Mouse (Mus musculus) neural tube, embryonic 15.5 days (tissue): ENCODE results near the gene Lrig3. TPM values are rescaled to one million over a fixed set of nuclear protein-coding genes. Genes with fewer than 3 reads are reported as not detected.

Experiments
- ATAC-seq: fragments of 200-750 bp; cut with Nextera tagmentation; 2 replicates; pipeline ENCODE4 v1.8.0; 2017; ENCODE audit warnings: mild to moderate bottlenecking, moderate TSS enrichment, moderate library complexity; ENCODE audit not compliant: low FRiP score
- H3K27ac ChIP-seq: fragments of 300-500 bp; sonication (generic); replicated peaks from 2 replicates; pipeline ENCODE4 v1.5.1; 2015; ENCODE audit warnings: mild to moderate bottlenecking, inconsistent platforms
- H3K27me3 ChIP-seq: fragments of 300-500 bp; sonication (generic); replicated peaks from 2 replicates; pipeline ENCODE4 v1.6.1; 2015; ENCODE audit warnings: inconsistent platforms
- H3K36me3 ChIP-seq: fragments of 300-500 bp; sonication (generic); 2 replicates; pipeline ENCODE4 v1.6.1; 2015; ENCODE audit warnings: inconsistent platforms
- H3K4me1 ChIP-seq: fragments of 300-500 bp; sonication (generic); 2 replicates; pipeline ENCODE4 v1.6.1; 2015; ENCODE audit warnings: inconsistent platforms
- H3K4me2 ChIP-seq: fragments of 300-500 bp; sonication (generic); 2 replicates; pipeline ENCODE4 v1.6.1; 2015; ENCODE audit warnings: inconsistent platforms, mild to moderate bottlenecking, moderate library complexity
- H3K4me3 ChIP-seq: fragments of 300-500 bp; sonication (generic); replicated peaks from 2 replicates; pipeline ENCODE4 v1.5.1; 2015; ENCODE audit warnings: mild to moderate bottlenecking, inconsistent platforms
- H3K9ac ChIP-seq: fragments of 300-500 bp; sonication (generic); replicated peaks from 2 replicates; pipeline ENCODE4 v1.6.1; 2015; ENCODE audit warnings: mild to moderate bottlenecking, inconsistent platforms
- H3K9me3 ChIP-seq: fragments of 300-500 bp; sonication (generic); replicated peaks from 2 replicates; pipeline ENCODE4 v1.6.1; 2016; ENCODE audit warnings: inconsistent platforms
- WGBS: fragments of 180-500 bp; shearing (Covaris S2); methylation state at CpG from one replicate; pipeline ENCODE4 v1.1.7; 2015; ENCODE audit warnings: mixed read lengths; 5-methylcytosine and 5-hydroxymethylcytosine counted together
- polyA plus RNA-seq: library from polyadenylated mRNA; unstranded; fragments of >200 nt; fragmentation: Nextera tagmentation; extraction: Ambion mirVana; gene quantifications from 2 replicates; pipeline ENCODE4 v1.2.1, GENCODE M21; 2015

Lrig3 gene
- polyA plus RNA-seq, 1 experiment from 2014 or later = 3.2 TPM

- Histone ChIP-seq H3K27me3 (no peaks in the 10 kb centered on the region), H3K4me3 (no peak overlapping the region), H3K36me3 (no peaks in the 10 kb centered on the region), H3K9ac (no peak overlapping the region), H3K27ac (no peak overlapping the region), H3K9me3 (no peaks in the 10 kb centered on the region), H3K4me1 (no peaks in the 10 kb centered on the region), H3K4me2 (no peak overlapping the region)
- no peak for ATAC-seq
- WGBS = 85% methylated on average over 11 of the region's 11 CpGs
Measured at GRCm38 (mm10) chr10:125940316-125941059, 25.5 kb upstream of the Lrig3 start.

- no peaks in the 10 kb centered on the region for H3K36me3 ChIP-seq
- ATAC-seq = no peak
- H3K27ac ChIP-seq = no peak overlapping the region
- no peak overlapping the region for H3K4me3 ChIP-seq
- H3K9ac ChIP-seq = no peak overlapping the region
- no peaks in the 10 kb centered on the region for H3K9me3 ChIP-seq
- no peaks in the 10 kb centered on the region for H3K27me3 ChIP-seq
- no peak overlapping the region for H3K4me2 ChIP-seq
- 51% methylated on average over 5 of the region's 5 CpGs for WGBS
- H3K4me1 ChIP-seq = no peaks in the 10 kb centered on the region
Measured at GRCm38 (mm10) chr10:125943098-125943497, 22.9 kb upstream of the Lrig3 start.

GRCm38 (mm10) chr10:125944762-125945504, 21.0 kb upstream of the Lrig3 start:
- H3K36me3 ChIP-seq = no peaks in the 10 kb centered on the region
- H3K4me2 ChIP-seq = no peak overlapping the region
- H3K9ac ChIP-seq = no peak overlapping the region
- H3K4me1 ChIP-seq = peaks cover 6% of the 10 kb centered on the region; the same call in 1 of the 2 replicates
- no peaks in the 10 kb centered on the region for H3K9me3 ChIP-seq
- H3K27me3 ChIP-seq = no peaks in the 10 kb centered on the region
- H3K27ac ChIP-seq = no peak overlapping the region
- 68% methylated on average over 11 of the region's 11 CpGs for WGBS
- ATAC-seq = no peak
- H3K4me3 ChIP-seq = no peak overlapping the region

GRCm38 (mm10) chr10:125948842-125949474, 17.0 kb upstream of the Lrig3 start:
- 0 out of 2 replicates have a peak overlapping the region, but pooled peaks have one; percentile 11 for H3K4me2 ChIP-seq

GRCm38 (mm10) chr10:125951633-125952032, 14.3 kb upstream of the Lrig3 start:
- Histone ChIP-seq H3K4me1 (peaks cover 6% of the 10 kb centered on the region; the same call in 1 of the 2 replicates), H3K9me3 (no peaks in the 10 kb centered on the region), H3K27ac (no peak overlapping the region), H3K36me3 (no peaks in the 10 kb centered on the region), H3K9ac (no peak overlapping the region), H3K4me2 (no peak overlapping the region), H3K27me3 (0 out of 2 replicates have a peak, but pooled peaks cover 2% of the 10 kb centered on the region), H3K4me3 (no peak overlapping the region)
- 78% methylated on average over 5 of the region's 5 CpGs for whole genome bisulfite sequencing
- ATAC-seq = no peak

More at GRCm38 (mm10) chr10:125948842-125949474, 17.0 kb upstream of the Lrig3 start:
- Histone ChIP-seq H3K4me3 (no peak overlapping the region), H3K36me3 (no peaks in the 10 kb centered on the region), H3K27me3 (no peaks in the 10 kb centered on the region), H3K9ac (no peak overlapping the region), H3K27ac (no peak overlapping the region), H3K4me1 (peaks cover 6% of the 10 kb centered on the region; the same call in 1 of the 2 replicates), H3K9me3 (no peaks in the 10 kb centered on the region)
- ATAC-seq = no peak
- 52% methylated on average over 15 of the region's 15 CpGs for WGBS

GRCm38 (mm10) chr10:125954343-125954742, 11.6 kb upstream of the Lrig3 start:
- WGBS = 86% methylated on average over 7 of the region's 7 CpGs

GRCm38 (mm10) chr10:125954747-125955530, 11.0 kb upstream of the Lrig3 start:
- no peak overlapping the region for H3K9ac ChIP-seq
- 83% methylated on average over 12 of the region's 12 CpGs for WGBS

More at GRCm38 (mm10) chr10:125954343-125954742, 11.6 kb upstream of the Lrig3 start:
- Histone ChIP-seq H3K9ac (no peak overlapping the region), H3K36me3 (no peaks in the 10 kb centered on the region), H3K4me2 (no peak overlapping the region), H3K4me3 (no peak overlapping the region), H3K9me3 (no peaks in the 10 kb centered on the region), H3K27me3 (0 out of 2 replicates have a peak, but pooled peaks cover 6% of the 10 kb centered on the region), H3K27ac (no peak overlapping the region), H3K4me1 (no peaks in the 10 kb centered on the region)
- no peak for ATAC-seq

GRCm38 (mm10) chr10:125961411-125962107, 4.4 kb upstream of the Lrig3 start:
- Histone ChIP-seq H3K27ac (no peak overlapping the region), H3K4me1 (peaks cover 6% of the 10 kb centered on the region), H3K9ac (no peak overlapping the region), H3K4me3 (no peak overlapping the region), H3K27me3 (0 out of 2 replicates have a peak, but pooled peaks cover 4% of the 10 kb centered on the region), H3K9me3 (no peaks in the 10 kb centered on the region), H3K36me3 (no peaks in the 10 kb centered on the region), H3K4me2 (no peak overlapping the region)
- WGBS = 78% methylated on average over 9 of the region's 9 CpGs
- no peak for ATAC-seq

More at GRCm38 (mm10) chr10:125954747-125955530, 11.0 kb upstream of the Lrig3 start:
- no peaks in the 10 kb centered on the region for H3K9me3 ChIP-seq
- no peak overlapping the region for H3K4me3 ChIP-seq
- no peak overlapping the region for H3K4me2 ChIP-seq
- H3K36me3 ChIP-seq = no peaks in the 10 kb centered on the region
- H3K27me3 ChIP-seq = 0 out of 2 replicates have a peak, but pooled peaks cover 6% of the 10 kb centered on the region
- ATAC-seq = no peak
- no peaks in the 10 kb centered on the region for H3K4me1 ChIP-seq
- H3K27ac ChIP-seq = no peak overlapping the region

- Histone ChIP-seq H3K9ac (no peak overlapping the region), H3K27ac (no peak overlapping the region)
- WGBS = 90% methylated on average over 3 of the region's 3 CpGs
Measured at GRCm38 (mm10) chr10:125964709-125965108, 1.3 kb upstream of the Lrig3 start.

GRCm38 (mm10) chr10:125966481-125967251, 698 bp downstream of the Lrig3 start:
- ATAC-seq = peak; percentile 81
- H3K4me2 ChIP-seq = peak overlapping the region; percentile 97
- under 1% methylated on average over 57 of the region's 59 CpGs for WGBS

More at GRCm38 (mm10) chr10:125964709-125965108, 1.3 kb upstream of the Lrig3 start:
- no peak for ATAC-seq
- Histone ChIP-seq H3K9me3 (no peaks in the 10 kb centered on the region), H3K27me3 (no peaks in the 10 kb centered on the region), H3K4me2 (no peak overlapping the region), H3K4me3 (no peak overlapping the region), H3K36me3 (no peaks in the 10 kb centered on the region), H3K4me1 (peaks cover 29% of the 10 kb centered on the region)

More at GRCm38 (mm10) chr10:125966481-125967251, 698 bp downstream of the Lrig3 start:
- Histone ChIP-seq H3K36me3 (no peaks in the 10 kb centered on the region), H3K27ac (peak overlapping the region; percentile 76), H3K9ac (peak overlapping the region; percentile 56), H3K27me3 (0 out of 2 replicates have a peak, but pooled peaks cover 3% of the 10 kb centered on the region), H3K4me1 (peaks cover 34% of the 10 kb centered on the region), H3K9me3 (no peaks in the 10 kb centered on the region), H3K4me3 (peak overlapping the region; percentile 68)
